In the genomic region with DNA sequence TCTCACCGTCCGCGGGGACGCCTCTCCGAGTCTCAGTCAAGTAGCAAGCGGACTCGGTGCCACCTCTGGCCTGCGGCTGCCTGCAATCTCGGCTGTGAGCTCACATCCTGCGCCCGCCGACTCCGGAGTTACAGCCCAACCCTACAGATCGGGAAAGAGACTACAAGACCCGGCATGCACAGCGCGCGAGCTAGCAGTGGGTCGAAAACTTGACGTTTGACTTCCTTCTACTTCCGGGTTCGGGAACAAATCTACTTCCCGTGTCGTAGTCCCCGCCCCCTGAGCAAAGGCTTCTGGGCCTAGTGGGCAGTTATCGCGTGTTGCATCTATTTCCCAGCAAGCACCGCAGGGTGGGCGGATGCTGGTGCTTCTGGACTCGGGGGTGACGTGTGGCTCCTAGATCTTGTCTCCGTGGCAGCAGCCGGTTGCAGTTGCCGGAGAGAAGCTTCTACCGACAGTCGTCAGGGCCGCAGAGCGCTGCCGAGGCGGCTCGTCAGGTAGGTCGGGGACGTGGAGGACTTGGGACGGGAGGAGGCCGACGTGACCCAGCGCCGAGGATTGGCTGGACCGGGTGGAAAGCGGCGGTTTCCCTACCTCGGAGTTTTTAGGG, we compare ENCODE assay signal across 8 mouse cellular contexts. TPM values are rescaled to one million over a fixed set of nuclear protein-coding genes. Genes with fewer than 3 reads are reported as not detected.
A peak's percentile ranks its signal among the peaks of the same experiment; 100 is the strongest.
DNase-seq lines count a peak whose midpoint lies in the region; ATAC-seq and TF ChIP-seq lines count a peak whose summit lies in the region.

Tnfaip1 (minus strand) TSS at position 253 of the 610 bp plus-strand sequence.
Ift20 (plus strand) TSS at position 282 of the 610 bp plus-strand sequence.

- TF ChIP-seq CTCF in kidney, adult 2 months (conservative IDR thresholded peaks at IDR 0.05; ENCODE audit: insufficient read depth, insufficient read length, low read depth, low read length) = no peak
- no peak for TF ChIP-seq CTCF in spleen, adult 2 months (IDR thresholded peaks at IDR 0.05; ENCODE audit: extremely low read depth, insufficient read depth, insufficient read length, insufficient replicate concordance)

- H3K27me3 ChIP-seq in embryonic facial prominence, embryonic 13.5 days = no peaks in the 10 kb centered on the region
- H3K27me3 ChIP-seq in kidney, adult 2 months (replicated peaks; ENCODE audit: control insufficient read depth, insufficient read depth, low read length) = no peaks in the 10 kb centered on the region
- H3K27me3 ChIP-seq in limb, embryonic 12.5 days = no peaks in the 10 kb centered on the region
- H3K27me3 ChIP-seq in midbrain, embryonic 15.5 days (replicated peaks) = no peaks in the 10 kb centered on the region
- H3K27me3 ChIP-seq in spleen, adult 2 months (ENCODE audit: control insufficient read depth, insufficient read depth, low read length) = no peaks in the 10 kb centered on the region

- peak; percentile 78 for TF ChIP-seq POLR2A in kidney, adult 2 months (IDR thresholded peaks at IDR 0.05; ENCODE audit: low read depth, low read length)
- peak; percentile 69 for TF ChIP-seq POLR2A in spleen, adult 2 months (IDR thresholded peaks at IDR 0.05; ENCODE audit: low read depth, low read length)

- H3K36me3 ChIP-seq in embryonic facial prominence, embryonic 13.5 days = peaks cover 29% of the 10 kb centered on the region
- peaks cover 3% of the 10 kb centered on the region; the same call in 1 of the 2 replicates for H3K36me3 ChIP-seq in kidney, adult 2 months (ENCODE audit: control insufficient read depth, insufficient read depth, low read length)
- peaks cover 40% of the 10 kb centered on the region for H3K36me3 ChIP-seq in limb, embryonic 12.5 days
- peaks cover 22% of the 10 kb centered on the region for H3K36me3 ChIP-seq in midbrain, embryonic 15.5 days (replicated peaks)
- H3K36me3 ChIP-seq in spleen, adult 2 months (ENCODE audit: control insufficient read depth, insufficient read depth, low read length) = peaks cover 13% of the 10 kb centered on the region

- peak; percentile 93 for DNase-seq in 3134 (ENCODE audit: extremely low read depth, insufficient read length, low spot score)
- DNase-seq in adrenal gland, postnatal 36 days = peak; percentile 98
- DNase-seq in heart, adult 18-20 months = peak; percentile 98 to 99
- DNase-seq in kidney, adult 2 months = peak; percentile 99
- DNase-seq in spleen, adult 2 months (ENCODE audit: low read depth in 1 of 2, low spot score in 2 of 2) = peak; percentile 99

- H3K4me3 ChIP-seq in embryonic facial prominence, embryonic 13.5 days = peak within 1 kb of the TSS; percentile 86
- H3K4me3 ChIP-seq in kidney, adult 2 months (ENCODE audit: insufficient read depth, low read depth, low read length) = peak within 1 kb of the TSS; percentile 83
- peak within 1 kb of the TSS; percentile 77 for H3K4me3 ChIP-seq in limb, embryonic 12.5 days (replicated peaks)
- H3K4me3 ChIP-seq in midbrain, embryonic 15.5 days = peak within 1 kb of the TSS; percentile 94
- H3K4me3 ChIP-seq in spleen, adult 2 months (ENCODE audit: extremely low read depth, insufficient read depth, insufficient read length) = peak within 1 kb of the TSS; percentile 87

- no peaks in the 10 kb centered on the region for H3K9me3 ChIP-seq in embryonic facial prominence, embryonic 13.5 days
- no peaks in the 10 kb centered on the region for H3K9me3 ChIP-seq in limb, embryonic 12.5 days
- H3K9me3 ChIP-seq in midbrain, embryonic 15.5 days = no peaks in the 10 kb centered on the region

- peaks cover 27% of the 10 kb centered on the region for H3K4me1 ChIP-seq in embryonic facial prominence, embryonic 13.5 days
- peaks cover 11% of the 10 kb centered on the region; the same call in 1 of the 2 replicates for H3K4me1 ChIP-seq in kidney, adult 2 months (ENCODE audit: control insufficient read depth, insufficient read depth, low read length)
- H3K4me1 ChIP-seq in limb, embryonic 12.5 days (replicated peaks) = peaks cover 21% of the 10 kb centered on the region
- peaks cover 37% of the 10 kb centered on the region for H3K4me1 ChIP-seq in midbrain, embryonic 15.5 days
- H3K4me1 ChIP-seq in spleen, adult 2 months (ENCODE audit: control insufficient read depth, insufficient read depth, insufficient read length) = no peaks in the 10 kb centered on the region; the same call in 1 of the 2 replicates

- under 1% methylated on average over 52 of the region's 52 CpGs for WGBS in embryonic facial prominence, embryonic 13.5 days
- WGBS in kidney, adult 2 months = under 1% methylated on average over 52 of the region's 52 CpGs
- WGBS in limb, embryonic 12.5 days = under 1% methylated on average over 52 of the region's 52 CpGs
- under 1% methylated on average over 52 of the region's 52 CpGs for WGBS in midbrain, embryonic 15.5 days
- WGBS in spleen, adult 2 months = under 1% methylated on average over 52 of the region's 52 CpGs

- peak within 1 kb of the TSS; percentile 86 for H3K4me2 ChIP-seq in embryonic facial prominence, embryonic 13.5 days
- H3K4me2 ChIP-seq in limb, embryonic 12.5 days = peak within 1 kb of the TSS; percentile 86
- H3K4me2 ChIP-seq in midbrain, embryonic 15.5 days = peak within 1 kb of the TSS; percentile 88

- peak; percentile 97 for ATAC-seq in embryonic facial prominence, embryonic 13.5 days (ENCODE audit: insufficient number of reproducible peaks, insufficient read depth, low FRiP score, low TSS enrichment, low read depth)
- ATAC-seq in limb, embryonic 12.5 days (ENCODE audit: insufficient number of reproducible peaks, insufficient read depth, low FRiP score, low TSS enrichment, low read depth) = peak; percentile 97
- ATAC-seq in midbrain, embryonic 15.5 days (replicated peaks) = peak; percentile 98

- peak within 1 kb of the TSS; percentile 96 for H3K27ac ChIP-seq in embryonic facial prominence, embryonic 13.5 days
- H3K27ac ChIP-seq in kidney, adult 2 months (ENCODE audit: insufficient read depth, low read depth, low read length) = peak within 1 kb of the TSS; percentile 89
- peak within 1 kb of the TSS; percentile 93 for H3K27ac ChIP-seq in limb, embryonic 12.5 days
- peak within 1 kb of the TSS; percentile 92 for H3K27ac ChIP-seq in midbrain, embryonic 15.5 days
- H3K27ac ChIP-seq in spleen, adult 2 months (ENCODE audit: insufficient read depth, low read length) = peak within 1 kb of the TSS; percentile 84

- peak within 1 kb of the TSS; percentile 89 for H3K9ac ChIP-seq in embryonic facial prominence, embryonic 13.5 days
- peak within 1 kb of the TSS; percentile 82 for H3K9ac ChIP-seq in limb, embryonic 12.5 days (replicated peaks)
- H3K9ac ChIP-seq in midbrain, embryonic 15.5 days = peak within 1 kb of the TSS; percentile 89

RNA-seq across cellular contexts. Expression of gene Tnfaip1, which starts in this region (rescaled TPM):
- total RNA-seq in adrenal gland, postnatal 36 days (2021) = 10 to 100 TPM; 45.0 to 45.3 TPM
- 73.0 and 78.1 TPM in 2 replicates for polyA plus RNA-seq in embryonic facial prominence, embryonic 13.5 days (2015; fragmentation: Nextera tagmentation; extraction: Ambion mirVana)
- 10 to 100 TPM; 37.6 to 43.3 TPM for total RNA-seq in heart, adult 18-20 months (2021)
- polyA plus RNA-seq in kidney, adult 2 months (2012; rRNA removed) = 33.0 and 33.3 TPM in 2 replicates
- 70.4 and 72.5 TPM in 2 replicates for polyA plus RNA-seq in limb, embryonic 12.5 days (2016; fragmentation: Nextera tagmentation; extraction: Ambion mirVana)
- 64.2 and 70.0 TPM in 2 replicates for polyA plus RNA-seq in midbrain, embryonic 15.5 days (2015; fragmentation: Nextera tagmentation; extraction: Ambion mirVana)
- 10.4 and 11.8 TPM in 2 replicates for polyA plus RNA-seq in spleen, adult 2 months (2012; rRNA removed)

RNA-seq across cellular contexts. Expression of gene Ift20, which starts in this region (rescaled TPM):
- 100 to 1,000 TPM in 1 of 2 experiments, 10 to 100 TPM in 1; 94.3 to 106 TPM for total RNA-seq in adrenal gland, postnatal 36 days (2021)
- polyA plus RNA-seq in embryonic facial prominence, embryonic 13.5 days (2015; fragmentation: Nextera tagmentation; extraction: Ambion mirVana) = 176 and 183 TPM in 2 replicates
- total RNA-seq in heart, adult 18-20 months (2021) = 10 to 100 TPM; 31.9 to 32.6 TPM
- 57.2 and 61.6 TPM in 2 replicates for polyA plus RNA-seq in kidney, adult 2 months (2012; rRNA removed)
- 129 and 132 TPM in 2 replicates for polyA plus RNA-seq in limb, embryonic 12.5 days (2016; fragmentation: Nextera tagmentation; extraction: Ambion mirVana)
- 117 and 128 TPM in 2 replicates for polyA plus RNA-seq in midbrain, embryonic 15.5 days (2015; fragmentation: Nextera tagmentation; extraction: Ambion mirVana)
- polyA plus RNA-seq in spleen, adult 2 months (2012; rRNA removed) = 41.7 and 44.8 TPM in 2 replicates

Comparison
In these comparisons a context has a peak if more than half of its experiments do, and no peak if none do; other contexts are left out.
1. Peak in every context shown above with its lines: DNase-seq, ATAC-seq, H3K4me3 ChIP-seq and H3K27ac ChIP-seq.